Mouse (Mus musculus) heart, embryonic 10.5 days (tissue): ENCODE results near the gene Fli1. TPM values are rescaled to one million over a fixed set of nuclear protein-coding genes. Genes with fewer than 3 reads are reported as not detected.

ENCODE experiments used
- DNase-seq: peaks from one replicate; pipeline ENCODE4 v3.0.0-alpha.2; 2017; ENCODE audit warnings: low spot score
- H3K27ac ChIP-seq: fragments of 300-500 bp; sonication (generic); 2 replicates; pipeline ENCODE4 v1.5.1; 2016; ENCODE audit warnings: mild to moderate bottlenecking
- H3K27me3 ChIP-seq: fragments of 300-500 bp; sonication (generic); 2 replicates; pipeline ENCODE4 v1.6.1; 2016; ENCODE audit warnings: mild to moderate bottlenecking; ENCODE audit not compliant: poor library complexity, insufficient read depth, severe bottlenecking
- H3K36me3 ChIP-seq: fragments of 300-500 bp; sonication (generic); 2 replicates; pipeline ENCODE4 v1.6.1; 2016; ENCODE audit warnings: mild to moderate bottlenecking, moderate library complexity
- H3K4me1 ChIP-seq: fragments of 300-500 bp; sonication (generic); 2 replicates; pipeline ENCODE4 v1.6.1; 2016; ENCODE audit warnings: mild to moderate bottlenecking
- H3K4me3 ChIP-seq: fragments of 300-500 bp; sonication (generic); 2 replicates; pipeline ENCODE4 v1.5.1; 2016; ENCODE audit warnings: mild to moderate bottlenecking, moderate library complexity
- H3K9me3 ChIP-seq: fragments of 300-500 bp; sonication (generic); 2 replicates; pipeline ENCODE4 v1.6.1; 2016; ENCODE audit warnings: mild to moderate bottlenecking, moderate library complexity
- WGBS: fragments of 180-500 bp; shearing (Covaris S2); methylation state at CpG from one replicate; pipeline ENCODE4 v1.1.7; 2016; 5-methylcytosine and 5-hydroxymethylcytosine counted together
- polyA plus RNA-seq: library from polyadenylated mRNA; unstranded; fragments of >200 nt; fragmentation: Nextera tagmentation; extraction: Ambion mirVana; gene quantifications from 2 replicates; pipeline ENCODE4 v1.2.1, GENCODE M21; 2016

The Fli1 gene
- polyA plus RNA-seq, 1 experiment from 2014 or later = 20.8 TPM

DNA sequence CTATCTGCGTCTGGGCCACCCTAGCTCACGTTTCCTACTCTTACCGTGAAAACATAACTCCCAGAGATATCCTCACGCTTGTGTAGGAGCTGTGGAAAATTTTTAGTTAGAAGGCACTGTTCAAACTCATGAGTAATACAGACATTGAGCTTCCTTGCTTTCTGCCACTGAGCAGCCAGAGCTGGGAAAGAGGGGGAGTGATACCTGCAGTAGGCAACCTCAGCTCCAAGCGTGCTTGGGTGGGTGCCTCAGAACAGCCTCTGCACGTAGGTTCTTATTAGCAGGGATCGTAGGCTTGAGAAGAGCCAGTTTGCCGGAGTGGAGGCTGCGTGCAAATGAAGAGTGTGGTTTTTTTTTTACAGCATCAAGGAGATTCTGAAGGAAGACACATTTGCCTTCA is 151.0 kb downstream of the Fli1 start:
- no peak overlapping the region for H3K27ac ChIP-seq
- no peaks in the 10 kb centered on the region for H3K9me3 ChIP-seq
- H3K36me3 ChIP-seq = no peaks in the 10 kb centered on the region
- WGBS = 68% methylated on average over 9 of the region's 9 CpGs
- peaks cover 25% of the 10 kb centered on the region for H3K4me1 ChIP-seq
- no peak for DNase-seq
- no peaks in the 10 kb centered on the region for H3K27me3 ChIP-seq
- H3K4me3 ChIP-seq = no peak overlapping the region

GRCm38 (mm10) chr9:32391092-32391491 is 151.6 kb downstream of the Fli1 start:
- Histone ChIP-seq H3K4me3 (no peak overlapping the region), H3K27me3 (no peaks in the 10 kb centered on the region), H3K9me3 (no peaks in the 10 kb centered on the region), H3K4me1 (peaks cover 25% of the 10 kb centered on the region), H3K27ac (no peak overlapping the region), H3K36me3 (no peaks in the 10 kb centered on the region)
- 81% methylated on average over 5 of the region's 5 CpGs for WGBS
- no peak for DNase-seq

- no peak overlapping the region for H3K27ac ChIP-seq
- no peaks in the 10 kb centered on the region for H3K36me3 ChIP-seq
- H3K4me1 ChIP-seq = peaks cover 14% of the 10 kb centered on the region; the same call in 1 of the 2 replicates
- WGBS = 84% methylated on average over 1 of the region's 1 CpGs
- peaks cover 9% of the 10 kb centered on the region; the same call in 1 of the 2 replicates for H3K27me3 ChIP-seq
- H3K4me3 ChIP-seq = no peak overlapping the region
- H3K9me3 ChIP-seq = no peaks in the 10 kb centered on the region
- DNase-seq = no peak
Measured at GRCm38 (mm10) chr9:32388120-32388519, 154.5 kb downstream of the Fli1 start.

DNA sequence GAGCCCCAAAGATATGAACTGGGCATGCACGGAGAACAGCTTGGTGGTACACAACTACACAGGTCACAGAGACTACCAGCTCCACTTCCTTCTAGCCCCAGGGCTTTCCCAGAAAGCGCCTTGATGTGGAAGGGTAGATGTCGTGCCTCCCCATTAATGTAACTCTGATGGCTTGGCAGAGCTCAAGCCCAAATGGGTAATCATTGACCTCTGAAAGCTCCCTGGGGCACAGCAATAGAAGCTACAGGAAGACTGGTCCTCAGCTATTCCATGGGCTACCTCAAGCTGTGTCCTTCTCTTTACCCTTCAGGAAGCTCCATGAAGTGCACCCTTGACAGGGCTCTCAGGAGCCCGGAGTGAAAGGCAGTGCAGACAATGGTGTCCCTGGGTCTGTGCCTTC is 157.8 kb downstream of the Fli1 start:
- Histone ChIP-seq H3K4me3 (no peak overlapping the region), H3K4me1 (peaks cover 11% of the 10 kb centered on the region; the same call in 1 of the 2 replicates), H3K27me3 (peaks cover 9% of the 10 kb centered on the region; the same call in 1 of the 2 replicates), H3K27ac (no peak overlapping the region), H3K9me3 (no peaks in the 10 kb centered on the region), H3K36me3 (no peaks in the 10 kb centered on the region)
- DNase-seq = no peak
- WGBS = 73% methylated on average over 4 of the region's 4 CpGs

- H3K36me3 ChIP-seq = no peaks in the 10 kb centered on the region
- H3K4me3 ChIP-seq = no peak overlapping the region
- H3K27me3 ChIP-seq = no peaks in the 10 kb centered on the region
- H3K4me1 ChIP-seq = 0 out of 2 replicates have a peak, but pooled peaks cover 8% of the 10 kb centered on the region
- 76% methylated on average over 5 of the region's 5 CpGs for WGBS
- no peak for DNase-seq
- no peaks in the 10 kb centered on the region for H3K9me3 ChIP-seq
- H3K27ac ChIP-seq = no peak overlapping the region
Measured at GRCm38 (mm10) chr9:32376863-32377590, 165.6 kb downstream of the Fli1 start.

DNA sequence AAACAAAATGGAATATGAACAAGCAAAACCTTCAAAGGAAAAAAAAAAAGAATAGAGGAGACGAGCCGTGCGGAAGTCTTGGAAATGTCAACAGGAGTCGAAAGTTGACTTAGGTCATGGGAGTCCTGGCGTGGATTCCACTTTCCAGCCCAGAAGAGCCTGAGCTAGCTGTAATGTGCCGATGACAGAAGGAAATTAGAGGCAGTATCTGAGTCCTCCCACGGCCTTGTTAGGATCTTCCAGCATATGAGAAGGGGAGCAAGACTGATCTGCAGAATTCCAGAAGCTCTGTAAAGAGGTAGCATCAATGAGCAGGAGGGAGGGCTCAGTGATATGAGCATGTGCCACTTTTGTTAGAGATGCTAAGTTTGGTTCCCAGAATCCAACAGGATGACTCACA is 166.6 kb downstream of the Fli1 start:
- H3K36me3 ChIP-seq = no peaks in the 10 kb centered on the region
- no peak overlapping the region for H3K27ac ChIP-seq
- no peaks in the 10 kb centered on the region for H3K9me3 ChIP-seq
- no peaks in the 10 kb centered on the region for H3K27me3 ChIP-seq
- WGBS = 65% methylated on average over 7 of the region's 7 CpGs
- DNase-seq = no peak
- H3K4me3 ChIP-seq = no peak overlapping the region
- H3K4me1 ChIP-seq = 0 out of 2 replicates have a peak, but pooled peaks cover 4% of the 10 kb centered on the region

DNA sequence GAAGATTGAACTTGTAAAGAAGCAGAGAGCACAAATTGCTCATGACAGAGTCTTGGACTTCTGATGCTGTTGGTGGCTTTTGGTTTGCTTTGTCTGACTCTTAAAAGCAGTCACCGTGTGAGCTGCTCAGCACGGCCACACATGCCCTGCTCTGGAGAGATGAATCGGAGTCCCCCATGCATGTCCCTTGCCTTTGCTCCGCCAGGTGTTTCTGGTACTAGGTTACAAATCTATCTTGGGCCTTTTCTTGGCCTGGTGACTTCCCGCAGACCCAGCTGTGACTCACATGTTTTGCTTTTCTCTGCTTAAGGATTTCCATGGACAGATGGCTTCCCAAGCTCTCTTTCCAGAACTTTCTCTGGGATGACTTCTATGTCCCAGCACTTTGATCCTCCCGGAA is 169.0 kb downstream of the Fli1 start:
- no peak for DNase-seq
- no peak overlapping the region for H3K4me3 ChIP-seq
- H3K27me3 ChIP-seq = no peaks in the 10 kb centered on the region
- H3K36me3 ChIP-seq = no peaks in the 10 kb centered on the region
- H3K4me1 ChIP-seq = 0 out of 2 replicates have a peak, but pooled peaks cover 4% of the 10 kb centered on the region
- H3K27ac ChIP-seq = no peak overlapping the region
- no peaks in the 10 kb centered on the region for H3K9me3 ChIP-seq
- 88% methylated on average over 6 of the region's 6 CpGs for WGBS

Other genes with a start within 250 kb of the Fli1 start
- gene Kcnj5, start 198.5 kb downstream of the Fli1 start, polyA plus RNA-seq = 24.1 and 40.0 TPM in 2 replicates
- not detected in 2 replicates for gene Kcnj1, start 170.4 kb downstream of the Fli1 start, polyA plus RNA-seq
- 47.2 and 50.2 TPM in 2 replicates for gene Ets1, start 93.4 kb upstream of the Fli1 start, polyA plus RNA-seq